Mouse (Mus musculus) stomach, embryonic 14.5 days (tissue): ENCODE results near the gene Parp8. TPM values are rescaled to one million over a fixed set of nuclear protein-coding genes. Genes with fewer than 3 reads are reported as not detected.

Source experiments
- ATAC-seq: fragments of 200-750 bp; cut with Nextera tagmentation; 2 replicates; pipeline ENCODE4 v1.8.0; 2017; ENCODE audit warnings: low read depth, moderate TSS enrichment; ENCODE audit not compliant: insufficient number of reproducible peaks, insufficient read depth, low FRiP score
- H3K27ac ChIP-seq: fragments of 300-500 bp; sonication (generic); 2 replicates; pipeline ENCODE4 v1.5.1; 2014; ENCODE audit warnings: mild to moderate bottlenecking, low read length, moderate library complexity, mixed read lengths
- H3K27me3 ChIP-seq: fragments of 300-500 bp; sonication (generic); 2 replicates; pipeline ENCODE4 v1.6.1; 2014; ENCODE audit warnings: low read length, control low read depth, mixed read lengths; ENCODE audit not compliant: control insufficient read depth, insufficient read depth
- H3K36me3 ChIP-seq: fragments of 300-500 bp; sonication (generic); 2 replicates; pipeline ENCODE4 v1.6.1; 2014; ENCODE audit warnings: mild to moderate bottlenecking, control low read depth, low read length, moderate library complexity, mixed read lengths; ENCODE audit not compliant: control insufficient read depth, insufficient read depth
- H3K4me1 ChIP-seq: fragments of 300-500 bp; sonication (generic); 2 replicates; pipeline ENCODE4 v1.6.1; 2014; ENCODE audit warnings: low read length, control low read depth, mixed read lengths; ENCODE audit not compliant: control insufficient read depth, insufficient read depth
- H3K4me2 ChIP-seq: fragments of 300-500 bp; sonication (generic); replicated peaks from 2 replicates; pipeline ENCODE4 v1.6.1; 2014; ENCODE audit warnings: low read depth, low read length, control low read depth
- H3K4me3 ChIP-seq: fragments of 300-500 bp; sonication (generic); 2 replicates; pipeline ENCODE4 v1.5.1; 2014; ENCODE audit warnings: low read depth, low read length, control low read depth
- H3K9ac ChIP-seq: fragments of 300-500 bp; sonication (generic); replicated peaks from 2 replicates; pipeline ENCODE4 v1.6.1; 2014; ENCODE audit warnings: low read depth, mild to moderate bottlenecking, control low read depth, low read length, moderate library complexity, mixed read lengths
- H3K9me3 ChIP-seq: fragments of 300-500 bp; sonication (generic); 2 replicates; pipeline ENCODE4 v1.6.1; 2016; ENCODE audit warnings: low read depth, low read length, control low read depth; ENCODE audit not compliant: control insufficient read depth
- WGBS: fragments of 180-500 bp; shearing (Covaris S2); extraction: QIAGEN DNeasy Blood & Tissue Kit; methylation state at CpG from one replicate; pipeline ENCODE4 v1.1.7; 2014; 5-methylcytosine and 5-hydroxymethylcytosine counted together
- polyA plus RNA-seq: library from polyadenylated mRNA; unstranded; fragments of >200 nt; fragmentation: Nextera tagmentation; extraction: Ambion mirVana; gene quantifications from 2 replicates; pipeline ENCODE4 v1.2.1, GENCODE M21; 2014

Parp8 gene
- polyA plus RNA-seq, 1 experiment from 2014 or later: 25.8 TPM

GRCm38 (mm10) chr13:117024916-117025225 is 466 bp downstream of the Parp8 start:
- Histone ChIP-seq H3K27me3 (no peaks in the 10 kb centered on the region), H3K27ac (peak overlapping the region; percentile 89), H3K36me3 (no peaks in the 10 kb centered on the region), H3K9me3 (no peaks in the 10 kb centered on the region), H3K4me2 (peak overlapping the region; percentile 88), H3K9ac (peak overlapping the region; percentile 87), H3K4me3 (peak overlapping the region; percentile 69), H3K4me1 (peaks cover 15% of the 10 kb centered on the region)
- ATAC-seq: peak; percentile 7; the same call in 1 of the 2 replicates
- 0% methylated on average over 18 of the region's 18 CpGs for WGBS

GRCm38 (mm10) chr13:117024127-117024915 is 1.0 kb downstream of the Parp8 start:
- peak overlapping the region; percentile 69 for H3K4me3 ChIP-seq
- H3K36me3 ChIP-seq: no peaks in the 10 kb centered on the region
- H3K4me1 ChIP-seq: peaks cover 15% of the 10 kb centered on the region
- peak overlapping the region; percentile 89 for H3K27ac ChIP-seq
- ATAC-seq: peak; percentile 82
- H3K9me3 ChIP-seq: no peaks in the 10 kb centered on the region
- under 1% methylated on average over 62 of the region's 64 CpGs for WGBS
- H3K27me3 ChIP-seq: no peaks in the 10 kb centered on the region
- H3K4me2 ChIP-seq: peak overlapping the region; percentile 88
- peak overlapping the region; percentile 87 for H3K9ac ChIP-seq

- H3K9me3 ChIP-seq: no peaks in the 10 kb centered on the region
- peak overlapping the region; percentile 69 for H3K4me3 ChIP-seq
- no peak overlapping the region for H3K27ac ChIP-seq
- peak overlapping the region; percentile 87; the same call in 1 of the 2 replicates for H3K9ac ChIP-seq
- H3K4me1 ChIP-seq: peaks cover 15% of the 10 kb centered on the region
- peak overlapping the region; percentile 88 for H3K4me2 ChIP-seq
- no peaks in the 10 kb centered on the region for H3K27me3 ChIP-seq
- WGBS: 9% methylated on average over 12 of the region's 12 CpGs
- no peaks in the 10 kb centered on the region for H3K36me3 ChIP-seq
- no peak for ATAC-seq
Measured at GRCm38 (mm10) chr13:117023346-117024050, 1.8 kb downstream of the Parp8 start.

- 63% methylated on average over 6 of the region's 6 CpGs for WGBS
- no peaks in the 10 kb centered on the region for H3K36me3 ChIP-seq
- peaks cover 6% of the 10 kb centered on the region for H3K4me1 ChIP-seq
- no peak for ATAC-seq
- no peaks in the 10 kb centered on the region for H3K27me3 ChIP-seq
- no peak overlapping the region for H3K4me2 ChIP-seq
- H3K27ac ChIP-seq: no peak overlapping the region
- no peak overlapping the region for H3K4me3 ChIP-seq
- no peaks in the 10 kb centered on the region for H3K9me3 ChIP-seq
- H3K9ac ChIP-seq: no peak overlapping the region
Measured at GRCm38 (mm10) chr13:117020631-117021030, 4.7 kb downstream of the Parp8 start.

GRCm38 (mm10) chr13:117018676-117019075 is 6.7 kb downstream of the Parp8 start:
- Histone ChIP-seq H3K4me1 (peaks cover 6% of the 10 kb centered on the region), H3K9me3 (no peaks in the 10 kb centered on the region), H3K36me3 (no peaks in the 10 kb centered on the region), H3K27me3 (no peaks in the 10 kb centered on the region), H3K27ac (no peak overlapping the region), H3K4me2 (no peak overlapping the region), H3K4me3 (no peak overlapping the region), H3K9ac (no peak overlapping the region)
- WGBS: 77% methylated on average over 6 of the region's 6 CpGs
- ATAC-seq: no peak

GRCm38 (mm10) chr13:117013516-117013915 is 11.8 kb downstream of the Parp8 start:
- Histone ChIP-seq H3K27ac (no peak overlapping the region), H3K9ac (no peak overlapping the region), H3K4me1 (no peaks in the 10 kb centered on the region), H3K27me3 (no peaks in the 10 kb centered on the region), H3K9me3 (no peaks in the 10 kb centered on the region), H3K4me3 (no peak overlapping the region), H3K36me3 (no peaks in the 10 kb centered on the region), H3K4me2 (no peak overlapping the region)
- WGBS: 89% methylated on average over 2 of the region's 2 CpGs
- ATAC-seq: no peak

GRCm38 (mm10) chr13:117012031-117012430 is 13.3 kb downstream of the Parp8 start:
- H3K4me3 ChIP-seq: no peak overlapping the region
- H3K36me3 ChIP-seq: no peaks in the 10 kb centered on the region
- no peaks in the 10 kb centered on the region for H3K9me3 ChIP-seq
- H3K4me1 ChIP-seq: no peaks in the 10 kb centered on the region
- ATAC-seq: no peak
- H3K27me3 ChIP-seq: no peaks in the 10 kb centered on the region
- no peak overlapping the region for H3K4me2 ChIP-seq
- WGBS: 91% methylated on average over 9 of the region's 9 CpGs
- H3K27ac ChIP-seq: no peak overlapping the region
- H3K9ac ChIP-seq: no peak overlapping the region

- no peak overlapping the region for H3K9ac ChIP-seq
- ATAC-seq: no peak
- H3K4me2 ChIP-seq: no peak overlapping the region
- H3K4me3 ChIP-seq: no peak overlapping the region
- no peak overlapping the region for H3K27ac ChIP-seq
- 80% methylated on average over 8 of the region's 8 CpGs for WGBS
- H3K27me3 ChIP-seq: no peaks in the 10 kb centered on the region
- no peaks in the 10 kb centered on the region for H3K4me1 ChIP-seq
- no peaks in the 10 kb centered on the region for H3K36me3 ChIP-seq
- no peaks in the 10 kb centered on the region for H3K9me3 ChIP-seq
Measured at GRCm38 (mm10) chr13:117010143-117010542, 15.2 kb downstream of the Parp8 start.
